Mouse (Mus musculus) erythroblast, embryonic 14.5 days (primary cell): Measurements from ENCODE around the gene Glp2r.

ENCODE experiments used
- GATA1 ChIP-seq: IDR thresholded peaks from 2 replicates; pipeline ENCODE4 v1.6.1; 2012; ENCODE audit warnings: low read length, inconsistent platforms, mixed read lengths
- TAL1 ChIP-seq: IDR thresholded peaks from 3 replicates; pipeline ENCODE4 v1.6.1; 2012; ENCODE audit warnings: low read length, inconsistent platforms, mixed read lengths

- TF ChIP-seq TAL1 (no peak), GATA1 (no peak)
These were observed 100.9 kb downstream of the Glp2r start for GRCm38 (mm10) chr11:67670031-67670430.
